Mouse (Mus musculus) embryonic fibroblast, embryonic 13.5 days (primary cell): Measurements from ENCODE around the gene Sv2c. TPM values are rescaled to one million over a fixed set of nuclear protein-coding genes. Genes with fewer than 3 reads are reported as not detected.

Experiments used
- H3K27ac ChIP-seq: 2 replicates; pipeline ENCODE4 v1.5.1; 2012; ENCODE audit warnings: low read length, control low read depth, inconsistent platforms; ENCODE audit not compliant: insufficient read depth
- H3K4me1 ChIP-seq: 2 replicates; pipeline ENCODE4 v1.6.1; 2011; ENCODE audit warnings: low read length; ENCODE audit not compliant: control insufficient read depth, insufficient read depth
- H3K4me3 ChIP-seq: 2 replicates; pipeline ENCODE4 v1.5.1; 2011; ENCODE audit warnings: mild to moderate bottlenecking, control low read depth, low read length; ENCODE audit not compliant: insufficient read depth
- CTCF ChIP-seq: IDR thresholded peaks from 2 replicates; pipeline ENCODE4 v1.5.1; 2011; ENCODE audit warnings: mild to moderate bottlenecking, control low read depth, low read length, moderate library complexity, borderline replicate concordance; ENCODE audit not compliant: insufficient read depth
- POLR2A ChIP-seq: IDR thresholded peaks from 2 replicates; pipeline ENCODE4 v1.6.1; 2011; ENCODE audit warnings: low read depth, mild to moderate bottlenecking, control low read depth, low read length, moderate library complexity
- polyA plus RNA-seq: library from polyadenylated mRNA; stranded (reverse); fragments of >200 nt; gene quantifications from 2 replicates; pipeline ENCODE4 v1.2.4, GENCODE M21; 2011; ENCODE audit warnings: low read depth; ENCODE audit not compliant: missing spikeins, insufficient read length

The Sv2c gene
- 1.6 and 5.6 TPM in 2 replicates for polyA plus RNA-seq

GRCm38 (mm10) chr13:96132401-96132816 is at the start of gene Sv2c:
Sv2c (minus strand) TSS chr13:96132577.
- Histone ChIP-seq H3K4me3 (peak within 1 kb of the TSS; percentile 28), H3K27ac (no peak within 1 kb of the TSS)

GRCm38 (mm10) chr13:96180671-96181161 is 48.3 kb upstream of the Sv2c start:
- H3K4me1 ChIP-seq: no peaks in the 10 kb centered on the region
- H3K4me3 ChIP-seq: no peak overlapping the region
- no peak overlapping the region for H3K27ac ChIP-seq
- TF ChIP-seq POLR2A (no peak), CTCF (no peak)

More at GRCm38 (mm10) chr13:96132401-96132816, at the start of gene Sv2c:
- TF ChIP-seq POLR2A (no peak), CTCF (no peak)
- H3K4me1 ChIP-seq: no peaks in the 10 kb centered on the region; the same call in 1 of the 2 replicates

- no peak for TF ChIP-seq CTCF
- no peak for TF ChIP-seq POLR2A
- no peak overlapping the region for H3K4me3 ChIP-seq
- H3K27ac ChIP-seq: no peak overlapping the region
- H3K4me1 ChIP-seq: no peaks in the 10 kb centered on the region
These were observed 43.3 kb upstream of the Sv2c start for GRCm38 (mm10) chr13:96175591-96176212.

- H3K27ac ChIP-seq: no peak overlapping the region
- no peak overlapping the region for H3K4me3 ChIP-seq
- TF ChIP-seq CTCF (no peak), POLR2A (no peak)
- H3K4me1 ChIP-seq: no peaks in the 10 kb centered on the region
These were observed 41.3 kb upstream of the Sv2c start for GRCm38 (mm10) chr13:96173686-96174085.

DNA sequence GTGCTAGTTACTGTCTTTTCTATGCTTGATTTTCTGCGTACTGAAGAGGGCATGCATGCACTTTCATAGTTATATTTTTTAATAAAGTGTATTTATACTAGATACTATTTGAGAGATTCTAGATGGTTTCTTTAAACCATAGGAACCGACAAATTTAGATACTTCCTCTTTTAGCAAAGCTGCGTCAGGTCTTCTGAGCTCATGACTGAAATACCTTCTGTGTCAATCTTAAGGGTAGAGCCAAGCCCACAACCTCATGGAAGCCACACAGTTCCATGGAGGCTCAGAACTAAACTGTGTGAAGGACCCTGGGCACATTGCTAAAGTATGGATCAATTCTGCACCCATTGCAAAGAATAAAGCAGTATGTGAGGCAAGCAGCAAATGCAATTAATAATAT is 39.9 kb upstream of the Sv2c start:
- Histone ChIP-seq H3K4me1 (no peaks in the 10 kb centered on the region; the same call in 1 of the 2 replicates), H3K27ac (no peak overlapping the region), H3K4me3 (no peak overlapping the region)
- no peak for TF ChIP-seq POLR2A

DNA sequence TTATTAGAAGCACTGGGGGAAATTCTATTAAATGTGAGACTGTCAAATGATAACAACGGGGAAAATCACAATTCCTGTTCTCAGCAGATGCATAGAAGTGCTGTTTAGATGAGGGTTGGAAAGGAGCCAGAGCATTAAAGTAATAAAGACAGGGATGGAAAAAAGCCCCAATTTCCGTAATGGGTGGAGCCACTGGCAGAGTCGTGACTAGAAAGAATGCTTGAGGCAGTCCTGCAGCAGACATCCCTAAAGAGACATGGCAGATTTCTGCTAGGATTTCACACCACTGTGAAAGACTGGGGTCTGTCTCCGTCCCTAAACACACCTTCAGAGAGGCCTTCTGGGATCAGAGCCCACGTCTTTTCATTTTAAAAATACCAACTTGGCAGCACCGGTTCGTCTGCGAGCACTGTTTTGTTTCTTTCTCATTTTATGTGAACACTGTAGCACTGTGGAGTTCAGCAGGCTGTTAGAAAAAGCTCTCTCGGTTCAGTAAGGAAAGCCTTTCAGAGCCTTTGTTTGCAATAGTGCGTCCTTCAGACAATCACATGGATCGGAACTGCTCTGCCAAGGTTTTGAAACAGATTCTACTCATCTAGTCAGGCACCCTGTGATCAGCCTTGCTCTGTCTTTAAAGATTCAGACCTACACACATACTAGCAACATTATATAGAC is 36.8 kb upstream of the Sv2c start:
- H3K4me3 ChIP-seq: no peak overlapping the region
- H3K4me1 ChIP-seq: peaks cover 4% of the 10 kb centered on the region; the same call in 1 of the 2 replicates
- no peak for TF ChIP-seq CTCF
- TF ChIP-seq POLR2A: no peak
- H3K27ac ChIP-seq: no peak overlapping the region

DNA sequence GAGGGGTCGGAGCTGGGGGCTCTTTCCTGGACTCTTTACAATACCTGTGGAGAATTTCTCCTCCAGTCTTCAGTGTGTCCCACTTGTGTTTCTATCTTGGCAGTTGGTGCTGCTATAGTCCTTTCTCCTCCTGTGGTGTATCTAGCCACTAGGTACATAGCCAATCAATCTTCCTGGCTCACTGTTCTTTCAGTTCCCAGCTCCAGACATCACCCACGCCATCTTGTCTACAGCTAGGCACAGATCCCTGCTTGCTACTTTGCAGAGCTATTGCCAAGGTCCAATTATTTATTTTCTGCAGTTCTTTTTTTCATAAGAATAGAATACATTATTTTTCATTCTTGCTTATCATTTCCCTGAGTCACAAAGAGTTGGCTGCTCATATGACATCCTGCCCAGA is 34.2 kb upstream of the Sv2c start:
- Histone ChIP-seq H3K4me3 (no peak overlapping the region), H3K4me1 (peaks cover 4% of the 10 kb centered on the region; the same call in 1 of the 2 replicates), H3K27ac (peak overlapping the region; percentile 66; the same call in 1 of the 2 replicates)
- no peak for TF ChIP-seq CTCF
- TF ChIP-seq POLR2A: no peak

GRCm38 (mm10) chr13:96133363-96134100 is 1.2 kb upstream of the Sv2c start:
- Histone ChIP-seq H3K4me3 (no peak overlapping the region), H3K4me1 (no peaks in the 10 kb centered on the region; the same call in 1 of the 2 replicates), H3K27ac (no peak overlapping the region)
- no peak for TF ChIP-seq CTCF
- TF ChIP-seq POLR2A: no peak

DNA sequence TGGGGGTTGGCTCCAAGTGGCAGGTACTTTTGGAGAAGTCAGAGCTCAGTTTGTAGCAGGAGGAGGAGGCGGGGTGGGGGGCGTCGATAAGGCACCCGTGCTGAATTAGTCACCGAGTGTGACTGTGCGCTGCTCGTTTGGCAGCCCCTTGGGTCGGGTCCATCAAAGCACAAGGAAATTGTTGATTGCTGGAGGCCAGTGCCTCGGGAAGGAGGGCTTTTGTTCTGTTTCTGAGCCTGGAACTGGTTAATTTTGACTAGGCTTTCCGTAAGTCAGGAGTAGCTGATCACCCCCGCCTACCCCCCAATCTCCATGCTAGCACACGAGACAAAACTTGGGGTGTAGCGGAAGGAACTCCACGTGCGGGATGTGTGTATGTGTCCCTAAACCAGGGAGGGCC is 456 bp upstream of the Sv2c start:
- Histone ChIP-seq H3K4me3 (peak overlapping the region; percentile 10; the same call in 1 of the 2 replicates), H3K4me1 (no peaks in the 10 kb centered on the region; the same call in 1 of the 2 replicates)
- TF ChIP-seq POLR2A (no peak), CTCF (no peak)

GRCm38 (mm10) chr13:96131911-96132310 is 466 bp downstream of the Sv2c start:
- TF ChIP-seq POLR2A (no peak), CTCF (no peak)
- Histone ChIP-seq H3K4me1 (no peaks in the 10 kb centered on the region; the same call in 1 of the 2 replicates), H3K4me3 (peak overlapping the region; percentile 10), H3K27ac (no peak overlapping the region)

More for the DNA sequence above, 456 bp upstream of the Sv2c start:
- H3K27ac ChIP-seq: no peak overlapping the region
